Mouse (Mus musculus) G1E (cell line): ENCODE results near the gene Uba7.

Source experiments
- CTCF ChIP-seq: IDR thresholded peaks from 2 replicates; pipeline ENCODE4 v1.5.1; 2012; ENCODE audit warnings: low read depth, low read length, inconsistent platforms, mixed read lengths
- GATA1 ChIP-seq: IDR thresholded peaks from 2 replicates; pipeline ENCODE4 v1.6.1; 2012; ENCODE audit warnings: borderline replicate concordance, low read length, inconsistent platforms, mixed read lengths
- POLR2AphosphoS5 ChIP-seq: IDR thresholded peaks from 2 replicates; pipeline ENCODE4 v1.6.1; 2012; ENCODE audit warnings: low read depth, low read length, inconsistent platforms; ENCODE audit not compliant: insufficient replicate concordance
- TAL1 ChIP-seq: conservative IDR thresholded peaks from 2 replicates; pipeline ENCODE4 v1.6.1; 2012; ENCODE audit warnings: low read depth, low read length, inconsistent platforms, mixed read lengths

DNA sequence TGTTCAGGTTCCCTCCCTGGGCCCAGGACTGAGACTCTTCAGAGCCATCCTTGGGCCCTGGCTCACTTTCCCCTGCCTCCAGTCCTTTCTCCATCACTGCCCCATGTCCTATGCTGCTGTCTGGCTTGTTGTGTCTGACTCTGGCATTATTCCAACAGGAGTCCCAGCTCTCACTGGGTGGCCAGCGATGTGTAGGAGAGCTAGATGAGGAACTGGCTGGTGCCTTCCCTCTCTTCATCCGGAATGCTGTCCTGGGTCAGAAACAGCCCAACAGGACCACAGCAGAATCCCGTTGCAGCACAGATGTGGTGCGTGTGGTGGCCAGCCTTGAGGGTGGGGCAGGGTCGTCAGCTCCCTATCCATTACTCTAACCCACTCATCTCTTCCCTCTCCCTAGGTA lies 5.0 kb upstream of the Uba7 start:
- no peak for TF ChIP-seq POLR2AphosphoS5
- no peak for TF ChIP-seq TAL1
- TF ChIP-seq CTCF: no peak
- no peak for TF ChIP-seq GATA1
